Mouse (Mus musculus): ENCODE measurements at regions not wholly inside any gene's neighbourhood (a gene's known extent, or its start where the extent isn't known, plus 50 kb on each side); places are given as distances from the start of the nearest gene placed in this dataset.

DNA sequence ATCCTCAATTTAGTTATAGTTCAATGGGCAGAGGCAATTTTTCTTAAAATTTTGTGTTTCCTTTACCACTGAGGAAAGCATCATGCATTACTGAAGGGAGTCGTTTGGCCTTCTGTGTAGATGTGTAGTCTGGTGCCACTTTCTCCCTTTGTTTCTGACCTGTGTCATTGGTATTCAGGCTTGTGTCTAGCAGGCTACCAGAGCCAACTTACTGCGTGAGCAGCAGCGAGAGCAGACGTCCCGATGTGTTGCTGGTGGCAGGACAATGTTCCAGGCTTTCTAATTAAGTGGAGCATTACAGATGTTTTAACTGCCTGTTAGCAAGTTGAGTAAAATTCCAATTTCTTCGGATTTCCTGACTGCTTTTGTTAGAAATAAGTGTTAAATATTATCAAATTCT, 482.2 kb downstream of the Dok5 start:
- no peak for TF ChIP-seq EP300 (IDR thresholded peaks at IDR 0.05; ENCODE audit: insufficient read depth, low read depth, low read length)
- TF ChIP-seq CTCF (IDR thresholded peaks at IDR 0.05; ENCODE audit: low read depth, low read length) = no peak
- no peak for TF ChIP-seq POLR2A (IDR thresholded peaks at IDR 0.05; ENCODE audit: insufficient read depth, low read length)

Measured in ES-Bruce4 (cell line).